In the genomic region with DNA sequence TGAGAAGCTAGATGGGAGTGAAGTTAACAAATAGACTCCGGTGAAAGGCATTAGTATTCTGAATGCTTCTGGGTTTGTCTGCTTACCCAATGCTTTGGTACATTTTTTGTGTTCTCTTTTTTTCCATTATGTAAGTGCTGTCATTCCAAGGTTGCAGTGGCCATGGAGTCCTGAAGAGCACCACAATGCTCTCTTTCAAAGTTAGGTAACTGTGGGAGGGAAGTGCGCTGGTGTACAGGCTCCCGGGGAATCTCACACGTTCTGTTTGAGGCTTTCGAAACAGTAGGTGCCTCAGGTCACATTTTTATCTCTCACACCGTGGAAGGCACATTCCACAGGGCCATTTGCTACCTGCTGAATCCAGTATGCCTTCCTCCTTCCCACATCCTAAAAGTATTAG, we compare ENCODE assay signal across 33 mouse cellular contexts. TPM values are rescaled to one million over a fixed set of nuclear protein-coding genes. Genes with fewer than 3 reads are reported as not detected.
DNase-seq lines count a peak whose midpoint lies in the region; ATAC-seq and TF ChIP-seq lines count a peak whose summit lies in the region.
"Had no signal": no experiment of that assay in that cellular context is flagged by ENCODE, and none has a peak within 500 bp of the region (broad histone marks: within the 10 kb centered on the region; RNA-seq: fewer than 3 reads in every experiment).

No protein-coding gene starts in this region.

- no peak for ATAC-seq in embryonic facial prominence, embryonic 11.5 days (replicated peaks; ENCODE audit: insufficient number of reproducible peaks, low FRiP score, low TSS enrichment, low read depth)
- peak; percentile 80 for ATAC-seq in liver, embryonic 16.5 days (ENCODE audit: low read depth)
- no peak for ATAC-seq in liver, embryonic 11.5 days (replicated peaks; ENCODE audit: low FRiP score)
- no peak for ATAC-seq in hindbrain, postnatal 0 days
- ATAC-seq: activated CD4-positive, CD25-positive, alpha-beta regulatory T cell, adult 4 months; forebrain, embryonic 15.5 days; inflammation-experienced regulatory T-cells, adult 6 months; lung, postnatal 0 days; midbrain, embryonic 13.5 days had no signal

- no peak overlapping the region for H3K4me3 ChIP-seq in embryonic facial prominence, embryonic 11.5 days (ENCODE audit: low read depth, low read length)
- no peak overlapping the region for H3K4me3 ChIP-seq in embryonic facial prominence, embryonic 10.5 days
- H3K4me3 ChIP-seq in liver, embryonic 16.5 days (ENCODE audit: low read depth, low read length), result no peak overlapping the region
- H3K4me3 ChIP-seq in liver, embryonic 11.5 days (ENCODE audit: low read depth, low read length), result no peak overlapping the region
- no peak overlapping the region for H3K4me3 ChIP-seq in hindbrain, postnatal 0 days (ENCODE audit: low read length)
- H3K4me3 ChIP-seq: embryonic facial prominence, embryonic 13.5 days; forebrain, embryonic 10.5 days; forebrain, embryonic 15.5 days; heart, embryonic 13.5 days; kidney, embryonic 15.5 days; left cerebral cortex, adult 2 months; midbrain, embryonic 13.5 days; neural tube, embryonic 13.5 days had no signal

- no peak overlapping the region for H3K4me2 ChIP-seq in embryonic facial prominence, embryonic 11.5 days (ENCODE audit: low read depth, low read length)
- no peak overlapping the region for H3K4me2 ChIP-seq in liver, embryonic 16.5 days (ENCODE audit: low read depth, low read length)
- no peak overlapping the region for H3K4me2 ChIP-seq in liver, embryonic 11.5 days
- H3K4me2 ChIP-seq in hindbrain, postnatal 0 days (ENCODE audit: low read depth, low read length), result no peak overlapping the region
- H3K4me2 ChIP-seq: embryonic facial prominence, embryonic 13.5 days; forebrain, embryonic 15.5 days; heart, embryonic 13.5 days; hindbrain, embryonic 14.5 days; kidney, embryonic 15.5 days; midbrain, embryonic 13.5 days; neural tube, embryonic 13.5 days had no signal

- DNase-seq in embryonic facial prominence, embryonic 11.5 days (ENCODE audit: low spot score), result no peak
- DNase-seq in embryonic facial prominence, embryonic 10.5 days (ENCODE audit: low spot score), result no peak
- DNase-seq in liver, embryonic 11.5 days (ENCODE audit: low spot score), result no peak
- peak; percentile 12 for DNase-seq in brain, adult 2 months (ENCODE audit: low read depth, low spot score)
- no peak for DNase-seq in right cerebral cortex, postnatal 14 days
- no peak for DNase-seq in hindbrain, postnatal 0 days (ENCODE audit: low spot score)
- DNase-seq: B cell, adult 2 months; cerebellum, adult 18-20 months; cerebellum, postnatal 25 days; heart, postnatal 10 days; kidney, adult 18-20 months; kidney, postnatal 25 days; left cerebral cortex, postnatal 4 days; lung, adult 18-20 months; thymus, postnatal 14 days had no signal

- H3K9me3 ChIP-seq in embryonic facial prominence, embryonic 11.5 days (replicated peaks; ENCODE audit: control insufficient read depth, low read length), result no peaks in the 10 kb centered on the region
- no peaks in the 10 kb centered on the region for H3K9me3 ChIP-seq in embryonic facial prominence, embryonic 10.5 days
- H3K9me3 ChIP-seq in liver, embryonic 16.5 days (replicated peaks; ENCODE audit: control insufficient read depth, low read length), result no peaks in the 10 kb centered on the region
- H3K9me3 ChIP-seq in liver, embryonic 11.5 days (ENCODE audit: control insufficient read depth, low read length), result no peaks in the 10 kb centered on the region
- H3K9me3 ChIP-seq in hindbrain, postnatal 0 days (ENCODE audit: low read length), result no peaks in the 10 kb centered on the region
- H3K9me3 ChIP-seq: embryonic facial prominence, embryonic 13.5 days; forebrain, embryonic 10.5 days; forebrain, embryonic 15.5 days; heart, embryonic 13.5 days; kidney, embryonic 15.5 days; midbrain, embryonic 13.5 days; neural tube, embryonic 13.5 days had no signal

- H3K9ac ChIP-seq in embryonic facial prominence, embryonic 11.5 days (replicated peaks; ENCODE audit: low read length), result no peak overlapping the region
- no peak overlapping the region for H3K9ac ChIP-seq in liver, embryonic 16.5 days (ENCODE audit: low read depth, low read length)
- no peak overlapping the region for H3K9ac ChIP-seq in liver, embryonic 11.5 days (ENCODE audit: low read depth, low read length)
- H3K9ac ChIP-seq in hindbrain, postnatal 0 days (replicated peaks; ENCODE audit: low read length), result no peak overlapping the region
- H3K9ac ChIP-seq: embryonic facial prominence, embryonic 13.5 days; forebrain, embryonic 15.5 days; heart, embryonic 13.5 days; hindbrain, embryonic 14.5 days; kidney, embryonic 15.5 days; midbrain, embryonic 13.5 days; neural tube, embryonic 13.5 days had no signal

- 51% methylated on average over 6 of the region's 6 CpGs for WGBS in embryonic facial prominence, embryonic 11.5 days
- WGBS in embryonic facial prominence, embryonic 10.5 days, result 53% methylated on average over 6 of the region's 6 CpGs
- 39% methylated on average over 6 of the region's 6 CpGs for WGBS in liver, embryonic 16.5 days (ENCODE audit: insufficient replicate concordance)
- 47% methylated on average over 6 of the region's 6 CpGs for WGBS in liver, embryonic 11.5 days
- WGBS in hindbrain, postnatal 0 days, result 49% methylated on average over 6 of the region's 6 CpGs

- no peak for TF ChIP-seq CTCF in hindbrain, postnatal 0 days (IDR thresholded peaks at IDR 0.05; ENCODE audit: low read depth)

- no peaks in the 10 kb centered on the region for H3K36me3 ChIP-seq in embryonic facial prominence, embryonic 11.5 days (replicated peaks; ENCODE audit: control insufficient read depth, insufficient read depth, low read depth, low read length)
- no peaks in the 10 kb centered on the region for H3K36me3 ChIP-seq in embryonic facial prominence, embryonic 10.5 days (replicated peaks)
- H3K36me3 ChIP-seq in liver, embryonic 16.5 days (ENCODE audit: control insufficient read depth, insufficient read depth), result no peaks in the 10 kb centered on the region
- H3K36me3 ChIP-seq in liver, embryonic 11.5 days (ENCODE audit: control insufficient read depth, insufficient read depth, low read length), result no peaks in the 10 kb centered on the region
- H3K36me3 ChIP-seq in hindbrain, postnatal 0 days (ENCODE audit: insufficient read depth, low read length), result no peaks in the 10 kb centered on the region
- H3K36me3 ChIP-seq: embryonic facial prominence, embryonic 13.5 days; forebrain, embryonic 10.5 days; forebrain, embryonic 15.5 days; heart, embryonic 13.5 days; kidney, embryonic 15.5 days; midbrain, embryonic 13.5 days; neural tube, embryonic 13.5 days had no signal

- H3K27me3 ChIP-seq in embryonic facial prominence, embryonic 11.5 days (ENCODE audit: control insufficient read depth, insufficient read depth, low read length), result no peaks in the 10 kb centered on the region
- H3K27me3 ChIP-seq in embryonic facial prominence, embryonic 10.5 days (replicated peaks; ENCODE audit: low read depth, poor library complexity, severe bottlenecking), result no peaks in the 10 kb centered on the region
- H3K27me3 ChIP-seq in liver, embryonic 16.5 days (ENCODE audit: control insufficient read depth, insufficient read depth, low read depth, low read length), result no peaks in the 10 kb centered on the region
- H3K27me3 ChIP-seq in liver, embryonic 11.5 days (replicated peaks; ENCODE audit: control insufficient read depth, insufficient read depth, low read length), result no peaks in the 10 kb centered on the region
- no peaks in the 10 kb centered on the region for H3K27me3 ChIP-seq in hindbrain, postnatal 0 days (ENCODE audit: insufficient read depth, low read length)
- H3K27me3 ChIP-seq: embryonic facial prominence, embryonic 13.5 days; forebrain, embryonic 15.5 days; heart, embryonic 13.5 days; kidney, embryonic 15.5 days; midbrain, embryonic 13.5 days; neural tube, embryonic 13.5 days had no signal

- no peaks in the 10 kb centered on the region for H3K4me1 ChIP-seq in embryonic facial prominence, embryonic 11.5 days (ENCODE audit: control insufficient read depth, insufficient read depth, low read length)
- H3K4me1 ChIP-seq in embryonic facial prominence, embryonic 10.5 days, result peaks cover 21% of the 10 kb centered on the region
- H3K4me1 ChIP-seq in liver, embryonic 16.5 days (ENCODE audit: control insufficient read depth, low read depth, low read length), result no peaks in the 10 kb centered on the region; the same call in 1 of the 2 replicates
- no peaks in the 10 kb centered on the region for H3K4me1 ChIP-seq in liver, embryonic 11.5 days (replicated peaks; ENCODE audit: control insufficient read depth, insufficient read depth, low read length)
- no peaks in the 10 kb centered on the region for H3K4me1 ChIP-seq in hindbrain, postnatal 0 days (ENCODE audit: insufficient read depth, low read length)
- H3K4me1 ChIP-seq: forebrain, embryonic 15.5 days; heart, embryonic 13.5 days; midbrain, embryonic 13.5 days; neural tube, embryonic 13.5 days had no signal

- peak overlapping the region; percentile 20; the same call in 1 of the 2 replicates for H3K27ac ChIP-seq in embryonic facial prominence, embryonic 11.5 days (replicated peaks; ENCODE audit: low read depth, low read length)
- H3K27ac ChIP-seq in embryonic facial prominence, embryonic 10.5 days (replicated peaks), result no peak overlapping the region
- no peak overlapping the region for H3K27ac ChIP-seq in liver, embryonic 16.5 days (ENCODE audit: low read length)
- H3K27ac ChIP-seq in liver, embryonic 11.5 days (ENCODE audit: low read depth, low read length), result no peak overlapping the region
- no peak overlapping the region for H3K27ac ChIP-seq in hindbrain, postnatal 0 days
- H3K27ac ChIP-seq: embryonic facial prominence, embryonic 13.5 days; forebrain, embryonic 10.5 days; forebrain, embryonic 15.5 days; heart, embryonic 13.5 days; hindbrain, embryonic 14.5 days; kidney, embryonic 15.5 days; left cerebral cortex, adult 2 months; macrophage; midbrain, embryonic 13.5 days; neural tube, embryonic 13.5 days had no signal

RNA-seq across cellular contexts. Expression of gene Etnppl, which starts 32.3 kb away (rescaled TPM):
- polyA plus RNA-seq in embryonic facial prominence, embryonic 11.5 days (2014; fragmentation: Nextera tagmentation; extraction: Ambion mirVana), result not detected in 2 replicates
- polyA plus RNA-seq in embryonic facial prominence, embryonic 10.5 days (2016; fragmentation: Nextera tagmentation; extraction: Ambion mirVana), result 0.15 TPM in 1 of 2 replicates, not detected in the other
- 1.3 and 1.9 TPM in 2 replicates for polyA plus RNA-seq in liver, embryonic 16.5 days (2015; fragmentation: Nextera tagmentation; extraction: Ambion mirVana)
- polyA plus RNA-seq in liver, embryonic 11.5 days (2014; fragmentation: Nextera tagmentation; extraction: Ambion mirVana), result not detected in 2 replicates
- not detected in 2 replicates for total RNA-seq in hindbrain, postnatal 0 days (2014; rRNA removed)
- 0.08 and 0.13 TPM in 2 replicates for polyA plus RNA-seq in hindbrain, postnatal 0 days (2015; fragmentation: Nextera tagmentation; extraction: Ambion mirVana)
- total RNA-seq: heart, adult 8-10 months; heart, postnatal 10 days; left cerebral cortex, postnatal 4 days; megakaryocyte-erythroid progenitor cell, adult 5-6 weeks had no signal
- polyA plus RNA-seq: brain, embryonic 14.5 days; embryonic facial prominence, embryonic 13.5 days; forebrain, embryonic 10.5 days; forebrain, embryonic 15.5 days; heart, embryonic 13.5 days; hindbrain, embryonic 14.5 days; lung, postnatal 0 days; macrophage; midbrain, embryonic 13.5 days; neural tube, embryonic 13.5 days; stomach, embryonic 14.5 days had no signal

RNA-seq across cellular contexts. Expression of gene Ostc, which starts 59.7 kb away (rescaled TPM):
- polyA plus RNA-seq in embryonic facial prominence, embryonic 11.5 days (2014; fragmentation: Nextera tagmentation; extraction: Ambion mirVana), result 385 and 403 TPM in 2 replicates
- 314 TPM in 2 replicates for polyA plus RNA-seq in embryonic facial prominence, embryonic 10.5 days (2016; fragmentation: Nextera tagmentation; extraction: Ambion mirVana)
- polyA plus RNA-seq in liver, embryonic 16.5 days (2015; fragmentation: Nextera tagmentation; extraction: Ambion mirVana), result 224 and 229 TPM in 2 replicates
- polyA plus RNA-seq in liver, embryonic 11.5 days (2014; fragmentation: Nextera tagmentation; extraction: Ambion mirVana), result 314 and 321 TPM in 2 replicates
- total RNA-seq in hindbrain, postnatal 0 days (2014; rRNA removed), result 96.4 and 102 TPM in 2 replicates
- polyA plus RNA-seq in hindbrain, postnatal 0 days (2015; fragmentation: Nextera tagmentation; extraction: Ambion mirVana), result 182 and 185 TPM in 2 replicates
